Mouse (Mus musculus) left cerebral cortex, postnatal 25 days (tissue): Measurements from ENCODE around the gene 1700011L22Rik. TPM values are rescaled to one million over a fixed set of nuclear protein-coding genes. Genes with fewer than 3 reads are reported as not detected.

Experiments
- DNase-seq, 2 experiments: peaks; one replicate each; pipeline ENCODE4 v3.0.0; 2022; ENCODE audit warnings: low spot score in 2 of 2, mixed read lengths in 1 of 2
- intact Hi-C: fragments of 180-260 bp; cut with DNase I; formaldehyde crosslinking; loops from one replicate; pipeline ENCODE4 v1.15.1; 2025
- total RNA-seq, 2 experiments: library from RNA; stranded (reverse); gene quantifications; 2 replicates each; pipeline ENCODE4 v1.2.3; 2021

Gene 1700011L22Rik
- total RNA-seq, 2 experiments from 2014 or later: not detected

- no peak for DNase-seq
- intact Hi-C loops: no loop called here
These were observed 5.4 kb upstream of the 1700011L22Rik start for GRCm38 (mm10) chr8:79253742-79254141.

GRCm38 (mm10) chr8:79243422-79243821, 4.9 kb downstream of the 1700011L22Rik start:
- intact Hi-C loops: no loop called here
- no peak for DNase-seq

DNA sequence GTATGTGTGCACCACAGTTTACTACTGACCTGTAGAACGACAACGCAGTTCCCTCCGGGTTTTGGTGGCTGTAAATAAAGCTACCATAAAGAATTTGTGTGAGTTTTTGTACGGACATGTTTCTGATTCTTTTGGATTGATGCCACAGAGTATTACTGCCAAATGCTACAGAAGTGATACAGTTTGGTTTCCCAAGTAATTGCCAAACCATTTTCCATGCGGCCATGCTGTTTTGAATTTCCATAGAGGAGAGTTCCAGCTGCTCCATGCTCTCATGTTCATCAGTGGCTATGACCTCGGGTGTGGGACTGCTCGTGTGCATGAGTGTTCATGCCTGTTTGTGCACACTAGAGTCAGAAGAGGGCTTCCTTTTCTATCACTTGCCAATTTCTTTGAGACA, 8.4 kb downstream of the 1700011L22Rik start:
- intact Hi-C loops: no loop called here

GRCm38 (mm10) chr8:79239320-79239719, 9.1 kb downstream of the 1700011L22Rik start:
- no peak for DNase-seq
- intact Hi-C loops: no loop called here

More for the DNA sequence above, 8.4 kb downstream of the 1700011L22Rik start:
- DNase-seq: no peak

- intact Hi-C loops: no loop called here
- DNase-seq: no peak
These were observed 19.0 kb downstream of the 1700011L22Rik start for GRCm38 (mm10) chr8:79229266-79229888.

- DNase-seq: no peak
- intact Hi-C loops: no loop called here
These were observed 20.5 kb downstream of the 1700011L22Rik start for GRCm38 (mm10) chr8:79227916-79228315.

- intact Hi-C loops: no loop called here
- no peak for DNase-seq
These were observed 21.2 kb downstream of the 1700011L22Rik start for GRCm38 (mm10) chr8:79227194-79227593.

DNA sequence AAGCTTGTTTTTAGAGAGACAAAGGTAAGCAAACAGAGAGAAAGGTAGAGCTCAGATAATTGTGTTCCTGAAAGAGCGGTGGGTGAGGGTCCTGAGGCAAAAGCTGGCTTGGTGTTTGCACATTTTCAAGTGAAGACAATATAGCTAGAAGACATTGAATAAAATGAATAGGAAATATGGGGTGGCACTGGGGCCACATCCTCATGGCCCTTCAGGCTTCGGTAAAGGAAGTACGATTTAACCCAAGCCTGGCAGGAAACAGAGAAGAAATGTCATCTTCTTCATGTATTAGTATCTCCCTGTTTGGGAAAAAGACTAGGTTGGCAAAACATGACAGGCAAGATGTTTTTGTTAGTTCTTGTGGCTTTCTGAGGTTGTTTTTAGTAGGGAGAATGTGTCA, 22.3 kb downstream of the 1700011L22Rik start:
- intact Hi-C loops: no loop called here
- DNase-seq: no peak

GRCm38 (mm10) chr8:79225586-79225985, 22.8 kb downstream of the 1700011L22Rik start:
- DNase-seq: peak in 1 of 2 experiments; percentile 25
- intact Hi-C loops: no loop called here

DNA sequence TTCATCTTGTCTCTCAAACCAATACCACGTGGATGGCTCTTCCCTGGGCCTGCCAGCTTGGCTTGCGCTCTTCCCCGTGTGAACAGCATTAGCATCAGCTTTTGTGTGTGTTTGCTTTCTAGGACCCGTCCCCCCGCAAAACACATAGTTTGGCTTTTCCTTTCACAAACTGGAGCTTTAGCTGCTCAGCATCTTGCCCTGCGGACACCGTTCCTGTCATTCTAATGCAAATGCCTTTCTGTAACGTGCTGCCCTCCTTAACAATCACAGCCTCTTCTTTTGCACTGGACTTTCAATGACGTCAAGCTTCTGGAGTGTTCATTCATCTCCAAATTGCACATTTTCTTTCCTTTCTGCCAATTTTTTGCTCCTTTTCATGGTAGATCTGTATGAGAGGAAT, 24.0 kb downstream of the 1700011L22Rik start:
- no peak for DNase-seq
- intact Hi-C loops: no loop called here

GRCm38 (mm10) chr8:79222752-79223141, 25.6 kb downstream of the 1700011L22Rik start:
- intact Hi-C loops: no loop called here
- no peak for DNase-seq

- intact Hi-C loops: no loop called here
- no peak for DNase-seq
These were observed 26.1 kb downstream of the 1700011L22Rik start for GRCm38 (mm10) chr8:79222106-79222751.

DNA sequence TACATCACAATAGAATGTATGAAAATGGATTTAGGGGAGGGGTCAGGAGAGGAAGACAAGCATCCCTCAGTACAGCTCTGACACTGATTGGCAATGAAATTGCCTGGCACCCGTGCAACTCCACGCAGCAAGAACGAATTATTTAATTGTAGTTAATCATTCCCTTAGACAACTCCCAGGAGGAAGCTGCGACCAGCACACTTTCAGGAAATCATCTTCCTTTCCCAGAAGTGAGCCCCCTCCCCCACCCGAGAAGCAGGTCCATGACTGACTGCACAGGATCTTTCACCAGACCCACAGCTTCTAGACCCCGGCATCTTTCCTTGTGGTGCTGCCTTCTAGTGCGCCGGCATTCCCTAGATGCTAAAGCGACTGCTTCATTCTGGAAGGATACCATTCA, 36.7 kb downstream of the 1700011L22Rik start:
- DNase-seq: no peak
- intact Hi-C loops: no loop called here

DNA sequence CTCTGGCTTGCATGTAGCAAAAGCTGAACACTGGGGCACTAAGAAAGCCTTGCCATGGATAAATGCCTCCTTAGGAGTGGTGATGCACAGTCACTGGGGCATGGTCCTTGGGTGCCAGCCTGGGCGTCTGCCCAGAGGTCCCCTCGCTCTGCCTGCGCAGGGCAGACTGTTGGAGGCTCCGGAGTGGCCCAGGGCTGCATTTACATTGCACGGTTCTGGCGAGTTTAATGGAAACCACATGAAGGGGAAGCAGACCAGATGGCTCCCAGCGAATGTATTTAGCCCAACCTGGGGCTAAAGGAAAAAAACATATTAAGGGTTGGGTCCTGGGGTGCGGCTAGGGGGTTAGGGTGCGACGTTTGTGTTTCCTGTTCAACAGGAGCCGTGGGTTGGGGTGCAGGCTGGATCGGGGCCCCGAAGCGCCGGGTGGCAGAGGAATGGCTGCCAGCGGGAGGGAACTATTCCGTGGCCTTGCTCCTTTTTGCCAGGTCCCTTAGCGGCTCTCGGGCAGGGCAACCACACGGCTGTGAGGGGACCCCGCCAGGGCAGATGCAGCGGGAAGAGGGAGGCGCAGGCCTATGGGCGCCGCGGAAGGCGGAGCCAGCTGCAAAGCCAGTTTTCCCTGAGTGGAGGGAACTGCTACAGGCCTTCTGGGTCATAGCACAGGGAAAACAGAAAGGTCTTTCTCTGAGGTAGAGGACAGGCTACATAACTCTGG, 38.6 kb downstream of the 1700011L22Rik start:
- intact Hi-C loops: no loop called here
- DNase-seq: no peak

DNA sequence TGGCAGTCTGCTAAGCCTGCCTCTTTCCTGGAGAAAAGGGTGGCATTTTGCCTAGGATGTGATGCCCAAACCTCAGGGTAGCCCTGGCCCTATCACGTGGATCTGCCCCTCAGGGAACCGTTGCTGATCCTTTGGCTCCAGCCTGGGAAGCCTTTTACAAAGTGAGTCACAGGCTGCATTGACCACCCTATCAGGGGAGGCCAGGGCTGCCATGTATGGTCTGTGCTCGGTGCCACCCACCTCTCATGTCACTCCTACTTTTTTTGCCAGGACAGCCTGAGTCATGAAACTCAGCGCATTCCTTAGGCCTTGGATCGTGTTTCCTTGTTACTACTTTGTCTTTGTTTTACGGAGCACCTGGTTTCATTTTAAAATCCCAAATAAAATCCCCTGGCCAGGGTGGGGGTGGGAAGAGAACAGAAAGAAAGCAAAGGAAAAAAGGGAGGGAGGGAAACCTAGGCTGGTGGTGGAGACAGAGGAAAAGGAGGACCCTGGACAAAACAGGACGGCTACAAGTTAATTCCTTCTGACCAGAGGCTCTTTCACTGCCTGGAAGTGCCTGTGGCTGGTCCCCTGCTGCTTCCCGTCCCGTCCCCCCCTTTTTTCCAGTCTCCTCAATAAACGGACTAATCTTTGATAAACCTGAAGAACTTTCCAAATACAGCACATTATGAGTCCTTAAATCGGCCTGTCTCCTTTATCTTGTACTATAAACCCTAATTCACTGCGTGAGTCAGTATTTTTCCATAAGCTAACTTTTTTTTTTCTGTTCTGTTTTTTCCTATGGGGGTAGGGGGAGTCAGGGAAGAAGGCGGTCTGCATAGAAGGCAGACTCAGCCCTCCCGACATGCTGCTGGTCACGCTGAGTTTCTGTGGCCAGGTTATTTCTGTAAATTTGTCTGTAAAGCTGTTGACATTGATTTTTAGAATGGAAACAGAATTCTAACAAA, 39.4 kb downstream of the 1700011L22Rik start:
- DNase-seq: no peak
- intact Hi-C loops: no loop called here

DNA sequence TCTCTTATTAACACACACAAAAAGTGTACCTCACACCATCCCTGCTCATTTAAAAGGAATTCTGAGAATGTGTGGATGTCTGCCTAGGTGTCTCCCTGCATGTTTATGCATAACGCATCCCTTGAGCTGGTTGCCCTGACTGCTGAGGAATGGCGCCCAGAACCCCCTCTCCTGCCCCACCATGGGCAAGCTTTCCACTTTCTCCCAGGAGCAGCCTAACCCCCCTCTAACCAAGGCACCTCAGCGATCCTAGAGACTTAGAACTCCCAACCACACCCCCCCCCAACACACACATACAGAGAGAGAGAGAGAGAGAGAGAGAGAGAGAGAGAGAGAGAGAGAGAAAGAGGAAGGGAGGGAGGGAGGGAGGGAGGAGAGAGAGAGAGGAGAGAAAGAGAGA, 40.2 kb downstream of the 1700011L22Rik start:
- DNase-seq: no peak

DNA sequence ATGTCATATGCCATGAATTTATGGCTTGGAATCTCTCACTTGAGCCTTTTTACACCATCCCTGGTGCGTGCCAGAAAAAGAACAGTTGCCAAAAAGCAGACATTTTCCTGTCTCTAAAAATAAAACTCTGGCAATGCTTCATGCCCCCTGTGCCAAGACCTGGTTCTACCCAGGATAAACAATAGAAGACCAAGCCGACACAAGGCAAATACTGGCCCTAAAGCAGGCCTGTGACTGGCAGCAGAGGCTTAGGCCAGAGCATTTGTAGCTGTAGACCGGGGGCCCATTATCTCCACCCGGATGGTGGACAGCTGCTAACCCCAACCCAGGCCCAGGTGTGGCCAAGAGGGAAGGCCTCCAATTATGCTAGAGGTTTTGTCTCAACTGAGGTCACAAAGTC, 41.5 kb downstream of the 1700011L22Rik start:
- DNase-seq: no peak
- intact Hi-C loops: no loop called here

More for the DNA sequence above, 40.2 kb downstream of the 1700011L22Rik start:
- intact Hi-C loops: no loop called here

DNA sequence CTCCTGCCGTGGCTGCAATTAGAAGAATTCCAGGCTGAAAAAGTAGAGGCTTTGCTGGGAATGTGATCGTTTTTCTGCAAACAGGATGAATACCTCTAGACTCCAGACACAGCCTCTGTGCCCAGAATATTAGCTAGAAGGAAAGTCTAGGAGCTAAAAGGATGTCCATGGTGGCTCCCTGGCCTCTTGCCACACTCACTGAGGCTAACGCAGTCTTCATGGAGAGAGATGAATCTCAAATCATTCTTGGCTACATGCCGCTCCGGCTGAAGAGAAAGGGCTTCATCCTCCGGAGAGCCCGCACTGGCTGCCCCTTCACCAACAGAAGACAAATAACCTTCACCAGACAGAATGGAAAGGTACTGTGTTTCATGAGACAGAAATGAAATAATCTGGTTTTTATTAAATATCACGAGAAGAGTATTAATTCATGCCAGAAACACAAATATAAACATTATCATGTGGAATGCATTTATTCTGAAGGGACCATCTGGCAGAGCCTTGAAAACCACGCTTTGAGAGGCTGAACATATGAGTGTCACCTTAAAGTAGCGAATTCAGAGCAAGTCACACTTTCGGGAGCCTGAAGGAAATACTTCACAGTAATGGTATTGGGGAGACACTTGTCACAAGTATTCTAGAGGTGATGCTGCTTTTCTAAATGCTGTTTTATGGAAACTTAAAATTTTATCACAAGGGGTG, 46.8 kb downstream of the 1700011L22Rik start:
- DNase-seq: no peak
- intact Hi-C loops: loop anchor here (2.0 kb wide), 1 partner anchor 61 kb away; no protein-coding TSS in a partner anchor

DNA sequence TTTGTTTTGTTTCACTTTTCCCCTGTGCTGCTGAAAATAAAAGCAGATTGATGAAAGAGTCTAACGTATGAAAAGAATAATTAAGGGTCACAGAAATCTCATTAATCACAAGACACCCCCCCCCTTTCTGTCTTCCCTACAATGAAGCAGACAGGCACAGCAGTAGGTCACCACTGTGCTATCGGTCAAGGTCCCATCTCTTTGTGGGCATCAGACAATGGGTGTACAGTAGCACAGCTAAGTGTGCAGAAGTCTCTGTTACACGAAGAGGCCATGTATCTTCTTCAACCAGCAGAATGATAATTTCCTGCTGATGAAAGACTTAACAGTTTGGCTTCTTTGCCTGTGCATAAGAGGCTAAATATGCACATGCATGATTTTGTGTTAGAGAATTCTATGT, 49.7 kb downstream of the 1700011L22Rik start:
- intact Hi-C loops: no loop called here
- DNase-seq: no peak
